Mouse (Mus musculus) left cerebral cortex, postnatal 10 days (tissue): ENCODE measurements around the gene Hhex. TPM values are rescaled to one million over a fixed set of nuclear protein-coding genes. Genes with fewer than 3 reads are reported as not detected.

ENCODE experiments used
- DNase-seq, 2 experiments: peaks; one replicate each; pipeline ENCODE4 v3.0.0; 2021 to 2022; ENCODE audit warnings: low spot score in 2 of 2, mixed read lengths in 1 of 2; ENCODE audit errors: extremely low spot score in 1 of 2
- intact Hi-C: fragments of 180-260 bp; cut with DNase I; formaldehyde crosslinking; loops from one replicate; pipeline ENCODE4 v1.15.1; 2025
- total RNA-seq, 2 experiments: library from RNA; stranded (reverse); gene quantifications; 2 replicates each; pipeline ENCODE4 v1.2.3; 2021

The Hhex gene
- 1 to 10 TPM; 2.8 to 3.4 TPM for total RNA-seq

GRCm38 (mm10) chr19:37434263-37434951 is at the start of gene Hhex:
Gene Hhex (plus strand): TSS chr19:37434810.
- intact Hi-C loops = no loop called here
- peak in 1 of 2 experiments; percentile 89 for DNase-seq

GRCm38 (mm10) chr19:37386126-37386525 is 48.5 kb upstream of the Hhex start:
- DNase-seq = no peak
- intact Hi-C loops = no loop called here

- DNase-seq = no peak
- intact Hi-C loops = no loop called here
These were observed 42.7 kb upstream of the Hhex start for GRCm38 (mm10) chr19:37391869-37392268.

- no peak for DNase-seq
- intact Hi-C loops = no loop called here
These were observed 38.3 kb upstream of the Hhex start for GRCm38 (mm10) chr19:37396279-37396678.

- no peak for DNase-seq
- intact Hi-C loops = no loop called here
These were observed 33.7 kb upstream of the Hhex start for GRCm38 (mm10) chr19:37400936-37401335.

GRCm38 (mm10) chr19:37418294-37418693 is 16.3 kb upstream of the Hhex start:
- intact Hi-C loops = no loop called here
- peak in 1 of 2 experiments; percentile 28 for DNase-seq

GRCm38 (mm10) chr19:37419613-37420012 is 15.0 kb upstream of the Hhex start:
- intact Hi-C loops = no loop called here

GRCm38 (mm10) chr19:37428589-37428988 is 6.0 kb upstream of the Hhex start:
- intact Hi-C loops = no loop called here
- DNase-seq = no peak

More at GRCm38 (mm10) chr19:37419613-37420012, 15.0 kb upstream of the Hhex start:
- peak in 1 of 2 experiments; percentile 47 for DNase-seq

- DNase-seq = no peak
- intact Hi-C loops = no loop called here
These were observed 3.4 kb upstream of the Hhex start for GRCm38 (mm10) chr19:37431139-37431756.

- intact Hi-C loops = no loop called here
- no peak for DNase-seq
These were observed 1.6 kb upstream of the Hhex start for GRCm38 (mm10) chr19:37432868-37433570.

GRCm38 (mm10) chr19:37433895-37434262 is 731 bp upstream of the Hhex start:
- intact Hi-C loops = no loop called here
- DNase-seq = peak in 1 of 2 experiments; percentile 36

GRCm38 (mm10) chr19:37435041-37435852 is 637 bp downstream of the Hhex start:
- peak in 1 of 2 experiments; percentile 77 for DNase-seq
- intact Hi-C loops = loop anchor here (5.0 kb wide), 1 partner anchor 72 kb away; no protein-coding TSS in a partner anchor

GRCm38 (mm10) chr19:37435853-37436174 is 1.2 kb downstream of the Hhex start:
- DNase-seq = no peak
- intact Hi-C loops = loop anchor here (5.0 kb wide), 1 partner anchor 71 kb away; no protein-coding TSS in a partner anchor

- intact Hi-C loops = loop anchor here (5.0 kb wide), 1 partner anchor 71 kb away; no protein-coding TSS in a partner anchor
- peak in 1 of 2 experiments; percentile 77 for DNase-seq
These were observed 2.1 kb downstream of the Hhex start for GRCm38 (mm10) chr19:37436514-37437288.

- DNase-seq = no peak
- intact Hi-C loops = loop anchor here (5.0 kb wide), 1 partner anchor 70 kb away; no protein-coding TSS in a partner anchor
These were observed 2.6 kb downstream of the Hhex start for GRCm38 (mm10) chr19:37437289-37437606.

- no peak for DNase-seq
- intact Hi-C loops = no loop called here
These were observed 5.6 kb downstream of the Hhex start for GRCm38 (mm10) chr19:37440181-37440580.

GRCm38 (mm10) chr19:37440708-37441475 is 6.3 kb downstream of the Hhex start:
- DNase-seq = no peak
- intact Hi-C loops = no loop called here
